Mouse (Mus musculus) telencephalon, adult 2 months (tissue): ENCODE measurements around the gene Vmn1r44.
"Not testable (repeated sequence)": the region's sequence is repeated elsewhere in the genome, so short reads cannot be mapped to it uniquely, and the experiment has no call there.

Source experiments
- DNase-seq: peaks from one replicate; pipeline ENCODE4 v3.0.0-alpha.2; 2011; ENCODE audit warnings: low read depth, low spot score

Gene Vmn1r44

DNA sequence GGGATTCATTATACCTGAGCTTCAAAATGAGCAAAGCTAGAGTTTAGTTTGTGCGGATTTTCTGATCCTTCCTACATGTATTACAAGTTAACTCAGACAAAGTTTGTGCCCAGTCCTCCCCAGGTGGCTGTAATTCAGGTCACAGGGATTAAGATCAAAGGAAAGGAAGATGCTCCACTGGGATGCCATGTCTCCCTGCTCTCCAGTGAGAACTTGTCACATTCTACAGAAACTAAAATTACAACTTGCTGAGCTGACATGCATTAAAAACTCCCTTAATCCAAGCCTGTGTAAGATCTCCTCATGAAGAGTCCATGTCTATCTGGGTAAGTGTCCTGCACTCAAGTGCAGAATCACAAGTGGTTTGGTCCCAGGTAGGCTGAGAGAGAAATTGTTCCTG lies at the start of gene Vmn1r44:
Vmn1r44 (plus strand) TSS at position 301 of the 400 bp plus-strand sequence.
- DNase-seq: no peak

- no peak for DNase-seq
Measured at GRCm38 (mm10) chr6:89857552-89857951, 25.9 kb upstream of the Vmn1r44 start.

GRCm38 (mm10) chr6:89859839-89860238 lies 23.6 kb upstream of the Vmn1r44 start:
- DNase-seq: no peak

DNA sequence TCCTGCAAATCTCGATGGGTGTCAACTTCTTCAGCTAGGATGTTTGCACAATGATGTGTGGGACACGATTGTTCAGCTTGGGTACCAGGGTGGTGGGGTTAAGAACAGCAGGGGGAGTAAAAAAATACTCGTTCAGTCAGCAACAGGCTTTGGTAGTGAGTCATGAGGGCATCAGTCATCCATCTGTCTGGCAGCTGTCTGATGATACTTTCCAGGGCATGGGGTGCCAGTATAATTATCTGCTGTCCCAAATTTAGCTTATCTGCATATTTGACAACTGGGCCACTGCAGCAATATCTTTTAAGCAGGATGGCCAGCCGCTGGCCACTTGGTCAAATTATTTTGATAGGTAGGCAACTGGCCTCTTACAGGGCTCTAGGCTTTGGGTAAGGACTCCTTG lies 19.7 kb upstream of the Vmn1r44 start:
- DNase-seq: no peak

GRCm38 (mm10) chr6:89867276-89867675 lies 16.2 kb upstream of the Vmn1r44 start:
- DNase-seq: no peak

GRCm38 (mm10) chr6:89867976-89868375 lies 15.5 kb upstream of the Vmn1r44 start:
- DNase-seq: no peak

- DNase-seq: not testable (repeated sequence)
Measured at GRCm38 (mm10) chr6:89876313-89876712, 7.1 kb upstream of the Vmn1r44 start, which contains the start of the genes Vmn1r42 and Vmn1r43. Gene Vmn1r42, minus strand, starts transcription at chr6:89876413. Gene Vmn1r43, minus strand, starts transcription at chr6:89876413.

- no peak for DNase-seq
Measured at GRCm38 (mm10) chr6:89876963-89877362, 6.5 kb upstream of the Vmn1r44 start.

DNA sequence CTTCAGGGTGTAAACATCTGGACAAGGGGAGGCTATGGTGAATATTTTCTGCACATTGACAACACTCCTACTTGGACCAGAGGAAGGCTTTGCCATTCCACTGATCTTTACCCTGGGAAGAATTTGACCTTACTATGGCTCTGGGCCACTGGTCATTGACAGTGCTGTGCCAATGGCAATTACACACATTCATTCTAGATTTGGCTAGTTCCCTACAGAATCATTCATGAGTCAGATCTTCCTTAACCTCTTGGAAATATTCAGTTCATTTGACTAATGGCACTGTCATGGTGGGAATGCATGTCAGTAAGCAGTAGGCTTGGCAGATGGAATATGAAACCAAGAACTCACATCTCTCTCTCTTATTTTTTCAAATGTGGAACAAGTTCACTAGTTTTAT lies 2.6 kb upstream of the Vmn1r44 start:
- DNase-seq: no peak

DNA sequence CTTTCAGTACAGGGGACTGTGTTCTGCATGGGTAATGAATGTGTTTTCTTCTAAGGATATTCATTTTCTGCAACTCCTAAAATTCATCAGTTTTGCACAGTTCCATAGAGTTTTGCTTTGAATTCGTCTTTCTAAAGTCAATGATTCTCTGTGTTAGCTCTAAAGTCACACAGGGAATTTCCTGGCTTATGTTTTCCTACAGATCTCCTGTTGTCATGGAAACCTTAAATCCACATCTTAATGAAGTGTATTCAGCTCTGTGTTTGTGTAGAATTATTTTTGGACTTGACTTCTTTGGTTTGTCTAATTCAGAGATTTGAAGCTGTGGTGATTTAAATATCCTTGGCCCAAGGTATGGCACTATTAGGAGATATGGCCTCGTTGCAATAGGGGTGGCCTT lies 352 bp downstream of the Vmn1r44 start:
- peak; percentile 38 for DNase-seq

DNA sequence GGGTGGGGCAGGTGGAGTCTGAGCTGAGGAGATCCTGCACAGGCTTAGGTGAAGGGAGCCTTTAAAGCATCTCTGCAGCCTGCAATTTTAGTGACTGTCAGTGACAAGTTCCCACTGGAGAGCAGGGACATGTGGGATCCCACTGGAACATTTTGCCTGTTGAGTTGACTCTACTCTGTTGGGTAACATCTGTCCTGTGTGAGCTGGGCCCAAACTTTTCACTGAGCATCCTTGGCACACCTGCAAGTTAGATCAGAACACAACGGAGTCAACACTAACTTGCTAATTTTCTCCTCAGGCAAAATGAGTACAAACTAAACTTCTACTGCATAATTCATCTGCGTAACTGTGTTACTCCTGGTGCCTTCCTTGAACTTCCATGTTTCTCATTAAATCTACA lies 57.0 kb downstream of the Vmn1r44 start, which contains the start of gene Vmn1r45:
Vmn1r45 (minus strand) TSS at position 101 of the 400 bp plus-strand sequence.
- not testable (repeated sequence) for DNase-seq

DNA sequence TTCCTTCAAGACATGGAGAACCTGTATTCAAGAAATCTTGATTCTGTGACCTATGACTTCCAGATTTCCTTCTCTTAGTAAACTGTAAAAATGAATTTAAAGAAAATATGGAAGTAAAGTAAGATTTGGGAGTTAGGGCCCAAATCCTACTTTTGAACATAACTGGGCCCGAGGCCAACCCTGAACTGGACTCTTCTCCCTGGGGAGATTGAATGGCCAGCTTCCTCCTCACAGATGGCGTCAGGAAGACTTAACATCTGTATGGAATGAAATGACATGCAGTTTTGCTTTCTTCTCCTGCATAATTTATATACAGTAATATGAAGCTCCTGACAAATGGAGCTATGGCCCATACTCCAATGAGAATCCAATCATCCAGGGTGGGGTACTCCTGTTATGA lies 57.5 kb downstream of the Vmn1r44 start:
- no peak for DNase-seq
